Mouse (Mus musculus) activated CD4-positive, CD25-positive, alpha-beta regulatory T cell, adult 9 weeks (primary cell): ENCODE results near the gene Hsd17b13. TPM values are rescaled to one million over a fixed set of nuclear protein-coding genes. Genes with fewer than 3 reads are reported as not detected.

Source experiments
- polyA plus RNA-seq: library from polyadenylated mRNA; unstranded; fragments of 100-300 nt; shearing (Covaris generic); gene quantifications from one replicate; pipeline ENCODE4 v1.2.1, GENCODE M21; 2017

The Hsd17b13 gene
- not detected for polyA plus RNA-seq

GRCm38 (mm10) chr5:103977297-103977696 is at the start of gene Hsd17b13:
Gene Hsd17b13 (minus strand): TSS chr5:103977410.

GRCm38 (mm10) chr5:104021597-104022378 is 44.6 kb upstream of the Hsd17b13 start, which contains the start of gene Hsd17b11:
Gene Hsd17b11 (minus strand): TSS chr5:104021919.

DNA sequence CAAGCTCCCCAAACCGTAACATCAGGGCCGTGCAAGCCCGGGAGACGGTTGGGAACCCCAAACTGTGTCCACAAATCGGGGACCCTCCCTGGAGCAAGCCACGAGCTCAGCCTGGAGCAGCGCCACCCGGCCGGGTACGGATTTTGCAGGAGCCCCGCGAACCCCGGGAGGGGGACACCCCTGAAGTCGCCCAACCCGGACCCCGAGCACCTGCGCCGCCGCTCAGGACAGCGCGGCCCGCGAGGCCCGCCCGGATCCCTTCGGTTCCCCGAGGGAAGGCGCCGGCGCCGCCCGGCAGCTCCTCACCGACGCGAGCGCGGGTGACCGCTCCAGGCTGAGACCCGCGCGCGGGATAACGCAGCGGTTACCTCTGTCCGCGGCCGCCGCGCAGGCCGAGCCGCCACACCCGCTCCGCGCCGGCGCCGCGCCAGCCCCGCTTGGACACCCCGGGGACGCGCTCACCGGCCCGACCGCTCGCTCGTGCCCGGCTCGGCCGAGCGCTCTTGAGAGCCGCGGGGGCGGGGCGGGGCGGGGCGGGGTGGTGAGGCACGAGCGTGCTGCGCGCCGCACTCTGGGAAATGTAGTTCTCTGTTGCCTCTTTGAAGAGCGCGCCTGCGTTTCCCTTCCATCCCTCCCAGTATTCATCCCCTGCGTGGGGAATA is 66.3 kb downstream of the Hsd17b13 start, which contains the start of gene Klhl8:
Klhl8 (minus strand) TSS at position 512 of the 662 bp plus-strand sequence.

Other genes with a start within 250 kb of the Hsd17b13 start
- gene Klhl8, start 66.2 kb downstream of the Hsd17b13 start, polyA plus RNA-seq, result 0.99 TPM
- 5.6 TPM for gene Hsd17b11, start 44.5 kb upstream of the Hsd17b13 start, polyA plus RNA-seq
- gene Nudt9, start 68.9 kb upstream of the Hsd17b13 start, polyA plus RNA-seq, result 21.1 TPM
- not detected for gene Gm17660, start 100.2 kb upstream of the Hsd17b13 start, polyA plus RNA-seq
- not detected for gene Sparcl1, start 136.3 kb upstream of the Hsd17b13 start, polyA plus RNA-seq
- not detected for gene Dspp, start 193.3 kb upstream of the Hsd17b13 start, polyA plus RNA-seq
- gene Dmp1, start 225.2 kb upstream of the Hsd17b13 start, polyA plus RNA-seq, result not detected